In the genomic region with DNA sequence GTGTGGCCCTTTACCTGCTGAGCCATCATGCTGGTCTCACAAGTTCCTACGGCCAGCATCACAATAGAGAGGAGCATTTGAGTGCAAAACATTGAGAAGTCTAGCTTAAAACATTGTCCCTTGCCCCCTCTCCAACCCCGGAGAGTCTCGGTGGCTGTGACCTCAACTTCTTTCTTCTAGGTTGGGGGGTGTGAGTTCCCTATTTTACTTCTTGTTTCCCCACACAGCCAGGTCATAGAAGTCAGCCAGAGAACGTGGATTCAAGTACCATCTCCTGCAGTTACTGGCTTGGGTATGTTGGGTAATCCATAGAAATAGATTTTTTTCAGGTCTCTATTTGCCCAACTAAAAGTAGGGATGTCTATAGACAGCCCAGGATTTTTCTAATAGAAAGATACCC, we compare ENCODE assay signal across 23 mouse cellular contexts. TPM values are rescaled to one million over a fixed set of nuclear protein-coding genes. Genes with fewer than 3 reads are reported as not detected.
"Had no signal": no experiment of that assay in that cellular context is flagged by ENCODE, and none has a peak within 500 bp of the region (broad histone marks: within the 10 kb centered on the region; RNA-seq: fewer than 3 reads in every experiment).

No protein-coding gene starts in this region.

- H3K4me1 ChIP-seq: limb, embryonic 12.5 days; limb, embryonic 15.5 days; liver, embryonic 12.5 days; liver, embryonic 15.5 days; neural tube, embryonic 12.5 days had no signal

- H3K9ac ChIP-seq: limb, embryonic 12.5 days; limb, embryonic 15.5 days; liver, embryonic 12.5 days; liver, embryonic 15.5 days; neural tube, embryonic 12.5 days; neural tube, embryonic 15.5 days had no signal

- DNase-seq: kidney, adult 18-20 months; kidney, adult 9 months; kidney, postnatal 14 days; kidney, postnatal 4 days; left cerebral cortex, postnatal 4 days; lung, adult 2 months; lung, postnatal 14 days; lung, postnatal 4 days; right cerebral cortex, postnatal 25 days; thymus, adult 18-20 months; thymus, postnatal 4 days had no signal

- H3K27ac ChIP-seq: limb, embryonic 12.5 days; limb, embryonic 15.5 days; liver, embryonic 12.5 days; liver, embryonic 15.5 days; neural tube, embryonic 12.5 days; neural tube, embryonic 15.5 days had no signal

- H3K4me2 ChIP-seq: limb, embryonic 12.5 days; limb, embryonic 15.5 days; liver, embryonic 12.5 days; liver, embryonic 15.5 days; midbrain, embryonic 11.5 days; neural tube, embryonic 12.5 days; neural tube, embryonic 15.5 days had no signal

- ATAC-seq: inflammation-experienced regulatory T-cells, adult 6 months; intestine, embryonic 16.5 days; liver, embryonic 12.5 days had no signal

- H3K9me3 ChIP-seq: limb, embryonic 12.5 days; limb, embryonic 15.5 days; liver, embryonic 12.5 days; liver, embryonic 15.5 days; neural tube, embryonic 12.5 days; neural tube, embryonic 15.5 days had no signal

- H3K27me3 ChIP-seq: neural tube, embryonic 12.5 days; neural tube, embryonic 15.5 days had no signal

- H3K4me3 ChIP-seq: limb, embryonic 12.5 days; limb, embryonic 15.5 days; liver, embryonic 12.5 days; liver, embryonic 15.5 days; megakaryocyte, embryonic 14.5 days; neural tube, embryonic 12.5 days; neural tube, embryonic 15.5 days had no signal

- H3K36me3 ChIP-seq: limb, embryonic 12.5 days; limb, embryonic 15.5 days; liver, embryonic 12.5 days; liver, embryonic 15.5 days; neural tube, embryonic 12.5 days; neural tube, embryonic 15.5 days had no signal

RNA-seq across cellular contexts. Expression of gene Apoh, which starts 7.6 kb away (rescaled TPM):
- total RNA-seq: left cerebral cortex, postnatal 4 days; midbrain, postnatal 0 days had no signal
- polyA plus RNA-seq: inflammation-experienced regulatory T-cells, adult 6 months; limb, embryonic 12.5 days; midbrain, embryonic 11.5 days; neural tube, embryonic 12.5 days; spleen, adult 2 months had no signal
